Mouse (Mus musculus): ENCODE results near the gene Egfl7.

- TF ChIP-seq CTCF (IDR thresholded peaks at IDR 0.05; ENCODE audit: control insufficient read depth, insufficient read depth, insufficient replicate concordance, low read depth, low read length): no peak
- TF ChIP-seq POLR2A (IDR thresholded peaks at IDR 0.05; ENCODE audit: control insufficient read depth, low read depth, low read length): no peak
Measured at GRCm38 (mm10) chr2:26610526-26610925, 30.7 kb downstream of the Egfl7 start.
